Mouse (Mus musculus) MEL (cell line): ENCODE measurements around the gene Wfdc2. TPM values are rescaled to one million over a fixed set of nuclear protein-coding genes. Genes with fewer than 3 reads are reported as not detected.
"Not testable (repeated sequence)": the region's sequence is repeated elsewhere in the genome, so short reads cannot be mapped to it uniquely, and the experiment has no call there.

ENCODE experiments used
- DNase-seq: peaks from one replicate; pipeline ENCODE4 v3.0.0; 2011; ENCODE audit warnings: low read depth, low spot score
- H3K27ac ChIP-seq: 2 replicates; pipeline ENCODE4 v1.5.1; 2012; ENCODE audit warnings: low read depth, mild to moderate bottlenecking, control low read depth, low read length, moderate library complexity; ENCODE audit not compliant: control insufficient read depth
- H3K27me3 ChIP-seq, 2 experiments: fragments of 150-350 bp in 1 of 2; sonication (generic) in 1 of 2; 2 replicates each; pipeline ENCODE4 v1.6.1; 2012; ENCODE audit warnings: low read length in 2 of 2, mild to moderate bottlenecking in 2 of 2, improper control_type of control experiment in 1 of 2, moderate library complexity in 1 of 2; ENCODE audit not compliant: insufficient read depth in 2 of 2, control insufficient read depth in 1 of 2
- H3K36me3 ChIP-seq, 2 experiments: 2 replicates each; pipeline ENCODE4 v1.6.1; 2012 to 2014; ENCODE audit warnings: low read length in 2 of 2, improper control_type of control experiment in 1 of 2, inconsistent platforms in 1 of 2, mild to moderate bottlenecking in 1 of 2; ENCODE audit not compliant: insufficient read depth in 2 of 2, control insufficient read depth in 1 of 2
- H3K4me1 ChIP-seq, 2 experiments: fragments of 150-350 bp in 1 of 2; sonication (generic) in 1 of 2; 2 replicates each; pipeline ENCODE4 v1.6.1; 2012; ENCODE audit warnings: low read length in 2 of 2, improper control_type of control experiment in 1 of 2, mild to moderate bottlenecking in 1 of 2; ENCODE audit not compliant: insufficient read depth in 2 of 2, control insufficient read depth in 1 of 2
- H3K4me3 ChIP-seq, 2 experiments: fragments of 150-350 bp in 1 of 2; sonication (generic) in 1 of 2; 2 replicates each; pipeline ENCODE4 v1.5.1; 2012; ENCODE audit warnings: low read depth in 2 of 2, low read length in 2 of 2, mild to moderate bottlenecking in 2 of 2, moderate library complexity in 2 of 2, control low read depth in 1 of 2, improper control_type of control experiment in 1 of 2; ENCODE audit not compliant: control insufficient read depth in 1 of 2, insufficient read depth in 1 of 2
- H3K79me2 ChIP-seq: 2 replicates; pipeline ENCODE4 v1.6.1; 2012; ENCODE audit warnings: mild to moderate bottlenecking, low read length, moderate library complexity; ENCODE audit not compliant: control insufficient read depth, poor library complexity, insufficient read depth
- H3K9ac ChIP-seq: 2 replicates; pipeline ENCODE4 v1.6.1; 2012; ENCODE audit warnings: low read depth, mild to moderate bottlenecking, control low read depth, low read length, moderate library complexity; ENCODE audit not compliant: control insufficient read depth, poor library complexity, severe bottlenecking
- H3K9me3 ChIP-seq: fragments of 150-350 bp; sonication (generic); replicated peaks from 2 replicates; pipeline ENCODE4 v1.6.1; 2012; ENCODE audit warnings: mild to moderate bottlenecking, low read length, improper control_type of control experiment, moderate library complexity; ENCODE audit not compliant: insufficient read depth
- CTCF ChIP-seq, 3 experiments: IDR thresholded peaks in 2 of 3; conservative IDR thresholded peaks in 1 of 3; 2 replicates each; pipeline ENCODE4 v1.5.1; 2011 to 2012; ENCODE audit warnings: low read length in 3 of 3, low read depth in 2 of 3, mild to moderate bottlenecking in 2 of 3, improper control_type of control experiment in 1 of 3, inconsistent platforms in 1 of 3, mixed read lengths in 1 of 3, moderate library complexity in 1 of 3; ENCODE audit not compliant: control insufficient read depth in 1 of 3, insufficient read depth in 1 of 3, poor library complexity in 1 of 3, severe bottlenecking in 1 of 3
- ETS1 ChIP-seq: IDR thresholded peaks from 2 replicates; pipeline ENCODE4 v1.6.1; 2012; ENCODE audit warnings: low read depth, mild to moderate bottlenecking, inconsistent platforms, low read length, improper control_type of control experiment, moderate library complexity
- GATA1 ChIP-seq: IDR thresholded peaks from 2 replicates; pipeline ENCODE4 v1.6.1; 2011; ENCODE audit warnings: low read depth, low read length, improper control_type of control experiment
- HCFC1 ChIP-seq: IDR thresholded peaks from 2 replicates; pipeline ENCODE4 v1.6.1; 2012; ENCODE audit warnings: low read depth, mild to moderate bottlenecking, inconsistent platforms, low read length, improper control_type of control experiment, moderate library complexity
- MAFK ChIP-seq: IDR thresholded peaks from 2 replicates; pipeline ENCODE4 v1.6.1; 2011; ENCODE audit warnings: low read depth, mild to moderate bottlenecking, low read length, improper control_type of control experiment, borderline replicate concordance
- MAX ChIP-seq: IDR thresholded peaks from 2 replicates; pipeline ENCODE4 v1.6.1; 2011; ENCODE audit warnings: low read length, improper control_type of control experiment
- MXI1 ChIP-seq: IDR thresholded peaks from 2 replicates; pipeline ENCODE4 v1.6.1; 2011; ENCODE audit warnings: mild to moderate bottlenecking, low read depth, low read length, improper control_type of control experiment
- MYC ChIP-seq: IDR thresholded peaks from 2 replicates; pipeline ENCODE4 v1.6.1; 2011; ENCODE audit warnings: low read depth, mild to moderate bottlenecking, low read length, improper control_type of control experiment, moderate library complexity
- NELFE ChIP-seq: IDR thresholded peaks from 2 replicates; pipeline ENCODE4 v1.6.1; 2011; ENCODE audit warnings: low read depth, low read length, improper control_type of control experiment
- RAD21 ChIP-seq: IDR thresholded peaks from 2 replicates; pipeline ENCODE4 v1.6.1; 2011; ENCODE audit warnings: mild to moderate bottlenecking, low read depth, low read length, improper control_type of control experiment
- RCOR1 ChIP-seq: IDR thresholded peaks from 2 replicates; pipeline ENCODE4 v1.6.1; 2012; ENCODE audit warnings: low read depth, mild to moderate bottlenecking, inconsistent platforms, low read length, improper control_type of control experiment
- SMC3 ChIP-seq: IDR thresholded peaks from 2 replicates; pipeline ENCODE4 v1.6.1; 2011; ENCODE audit warnings: low read depth, low read length, improper control_type of control experiment
- TCF12 ChIP-seq: IDR thresholded peaks from 2 replicates; pipeline ENCODE4 v1.6.1; 2014; ENCODE audit warnings: low read depth, mild to moderate bottlenecking, inconsistent platforms, low read length, improper control_type of control experiment, moderate library complexity
- ZC3H11A ChIP-seq: IDR thresholded peaks from 2 replicates; pipeline ENCODE4 v1.6.1; 2012; ENCODE audit warnings: low read depth, mild to moderate bottlenecking, inconsistent platforms, low read length, improper control_type of control experiment
- ZMIZ1 ChIP-seq: IDR thresholded peaks from 2 replicates; pipeline ENCODE4 v1.6.1; 2012; ENCODE audit warnings: low read depth, mild to moderate bottlenecking, inconsistent platforms, low read length, improper control_type of control experiment, moderate library complexity
- polyA plus RNA-seq, 2 experiments: library from polyadenylated mRNA; stranded (reverse) in 1 of 2; unstranded in 1 of 2; fragments of >175 nt in 1 of 2; fragments of >200 nt in 1 of 2; gene quantifications; 2 replicates each; pipeline versions ENCODE4 v1.2.1 to v1.2.4; 2012; ENCODE audit warnings: low replicate concordance in 2 of 2, low read depth in 1 of 2; ENCODE audit not compliant: insufficient read length in 2 of 2, insufficient read depth in 1 of 2, missing spikeins in 1 of 2
- total RNA-seq: library from RNA; depleted of rRNA; stranded (reverse); fragments of 300-350 nt; gene quantifications from 2 replicates; pipeline ENCODE4 v1.2.3, GENCODE M21; 2012

The Wfdc2 gene
- total and polyA plus RNA-seq, 3 experiments = not detected

- no peak overlapping the region for H3K27ac ChIP-seq
- no peak overlapping the region for H3K4me3 ChIP-seq
- H3K4me1 ChIP-seq = no peaks in the 10 kb centered on the region
- no peaks in the 10 kb centered on the region for H3K36me3 ChIP-seq
- no peaks in the 10 kb centered on the region for H3K79me2 ChIP-seq
- H3K9me3 ChIP-seq = no peaks in the 10 kb centered on the region
- no peak overlapping the region for H3K9ac ChIP-seq
- TF ChIP-seq ZC3H11A (no peak), RCOR1 (no peak), MAFK (no peak), HCFC1 (no peak), CTCF (IDR thresholded peaks at IDR 0.05 in 2 of 3, conservative IDR thresholded peaks at IDR 0.05 in 1 of 3; ENCODE audit: control insufficient read depth in 1 of 3, insufficient read depth in 1 of 3, low read depth in 2 of 3, low read length in 3 of 3, poor library complexity in 1 of 3, severe bottlenecking in 1 of 3) (no peak), MXI1 (no peak)
- DNase-seq = no peak
- H3K27me3 ChIP-seq = peaks cover 0 to 2% of the 10 kb centered on the region in 2 experiments; a peak in 3 of 4 replicates
Observed at GRCm38 (mm10) chr2:164567460-164567859, 5.2 kb downstream of the Wfdc2 start.

- not testable (repeated sequence) for H3K9ac ChIP-seq, H3K4me1 ChIP-seq, H3K27me3 ChIP-seq, DNase-seq, H3K36me3 ChIP-seq, H3K27ac ChIP-seq, H3K9me3 ChIP-seq, H3K4me3 ChIP-seq, H3K79me2 ChIP-seq
Observed at GRCm38 (mm10) chr2:164573359-164573758, 11.1 kb downstream of the Wfdc2 start, which contains the start of gene Spint3. TSS of gene Spint3 (minus strand) at chr2:164573459.

GRCm38 (mm10) chr2:164585025-164585725, 23.0 kb downstream of the Wfdc2 start, which contains the start of gene Wfdc6a:
TSS of gene Wfdc6a (minus strand) at chr2:164585447.
- not testable (repeated sequence) for H3K27ac ChIP-seq, DNase-seq, H3K4me3 ChIP-seq, H3K36me3 ChIP-seq, H3K9ac ChIP-seq, H3K9me3 ChIP-seq, H3K4me1 ChIP-seq, H3K79me2 ChIP-seq
- peaks cover 2 to 16% of the 10 kb centered on the region in 2 experiments for H3K27me3 ChIP-seq

GRCm38 (mm10) chr2:164592014-164592413, 29.8 kb downstream of the Wfdc2 start:
- H3K9ac ChIP-seq = no peak overlapping the region
- TF ChIP-seq NELFE = no peak
- TF ChIP-seq ZMIZ1 = no peak
- TF ChIP-seq SMC3 = peak; percentile 84
- TF ChIP-seq TCF12 = no peak
- TF ChIP-seq MYC = no peak
- TF ChIP-seq CTCF (IDR thresholded peaks at IDR 0.05 in 2 of 3, conservative IDR thresholded peaks at IDR 0.05 in 1 of 3; ENCODE audit: control insufficient read depth in 1 of 3, insufficient read depth in 1 of 3, low read depth in 2 of 3, low read length in 3 of 3, poor library complexity in 1 of 3, severe bottlenecking in 1 of 3) = peak; percentile 57 to 91 (median 62)
- no peak for TF ChIP-seq GATA1
- no peak for TF ChIP-seq MAX
- TF ChIP-seq ETS1 = no peak
- TF ChIP-seq ZC3H11A = peak; percentile 84
- peak; percentile 92 for TF ChIP-seq RAD21
- H3K36me3 ChIP-seq = no peaks in the 10 kb centered on the region
- H3K79me2 ChIP-seq = no peaks in the 10 kb centered on the region; the same call in 1 of the 2 replicates
- peaks cover 0 to 5% of the 10 kb centered on the region in 2 experiments for H3K27me3 ChIP-seq
- no peaks in the 10 kb centered on the region for H3K4me1 ChIP-seq
- no peaks in the 10 kb centered on the region for H3K9me3 ChIP-seq
- peak; percentile 42 for DNase-seq
- no peak overlapping the region for H3K27ac ChIP-seq
- H3K4me3 ChIP-seq = no peak overlapping the region
